Mouse (Mus musculus) intestine, embryonic 16.5 days (tissue): Measurements from ENCODE around the gene Clec18a. TPM values are rescaled to one million over a fixed set of nuclear protein-coding genes. Genes with fewer than 3 reads are reported as not detected.
"Not testable (repeated sequence)": the region's sequence is repeated elsewhere in the genome, so short reads cannot be mapped to it uniquely, and the experiment has no call there.

Experiments used
- ATAC-seq: fragments of 200-750 bp; cut with Nextera tagmentation; 2 replicates; pipeline ENCODE4 v1.8.0; 2017; ENCODE audit warnings: moderate TSS enrichment, moderate library complexity
- H3K27ac ChIP-seq: fragments of 300-500 bp; sonication (generic); 2 replicates; pipeline ENCODE4 v1.5.1; 2014; ENCODE audit warnings: mild to moderate bottlenecking, low read length
- H3K27me3 ChIP-seq: fragments of 300-500 bp; sonication (generic); replicated peaks from 2 replicates; pipeline ENCODE4 v1.6.1; 2014; ENCODE audit warnings: low read length, control low read depth, mixed read lengths; ENCODE audit not compliant: control insufficient read depth, insufficient read depth
- H3K36me3 ChIP-seq: fragments of 300-500 bp; sonication (generic); 2 replicates; pipeline ENCODE4 v1.6.1; 2014; ENCODE audit warnings: low read length, control low read depth; ENCODE audit not compliant: control insufficient read depth, insufficient read depth
- H3K4me1 ChIP-seq: fragments of 300-500 bp; sonication (generic); 2 replicates; pipeline ENCODE4 v1.6.1; 2014; ENCODE audit warnings: low read length, control low read depth, mixed read lengths; ENCODE audit not compliant: control insufficient read depth, insufficient read depth
- H3K4me2 ChIP-seq: fragments of 300-500 bp; sonication (generic); 2 replicates; pipeline ENCODE4 v1.6.1; 2014; ENCODE audit warnings: low read depth, low read length, control low read depth
- H3K4me3 ChIP-seq: fragments of 300-500 bp; sonication (generic); 2 replicates; pipeline ENCODE4 v1.5.1; 2014; ENCODE audit warnings: mild to moderate bottlenecking, low read length
- H3K9ac ChIP-seq: fragments of 300-500 bp; sonication (generic); 2 replicates; pipeline ENCODE4 v1.6.1; 2014; ENCODE audit warnings: low read depth, low read length
- H3K9me3 ChIP-seq: fragments of 300-500 bp; sonication (generic); 2 replicates; pipeline ENCODE4 v1.6.1; 2016; ENCODE audit warnings: low read length, control low read depth; ENCODE audit not compliant: control insufficient read depth
- WGBS: fragments of 180-500 bp; shearing (Covaris S2); extraction: QIAGEN DNeasy Blood & Tissue Kit; methylation state at CpG from one replicate; pipeline ENCODE4 v1.1.7; 2014; 5-methylcytosine and 5-hydroxymethylcytosine counted together
- polyA plus RNA-seq: library from polyadenylated mRNA; unstranded; fragments of >200 nt; fragmentation: Nextera tagmentation; extraction: Ambion mirVana; gene quantifications from 2 replicates; pipeline ENCODE4 v1.2.1, GENCODE M21; 2015

Clec18a gene
- polyA plus RNA-seq, 1 experiment from 2014 or later = 0.07 TPM

GRCm38 (mm10) chr8:111081580-111082258 lies 10.5 kb downstream of the Clec18a start:
- Histone ChIP-seq H3K27ac (no peak overlapping the region), H3K4me3 (no peak overlapping the region), H3K9ac (no peak overlapping the region), H3K4me1 (no peaks in the 10 kb centered on the region), H3K9me3 (no peaks in the 10 kb centered on the region), H3K36me3 (no peaks in the 10 kb centered on the region), H3K4me2 (no peak overlapping the region), H3K27me3 (no peaks in the 10 kb centered on the region)
- no peak for ATAC-seq
- WGBS = 52% methylated on average over 12 of the region's 12 CpGs

GRCm38 (mm10) chr8:111079861-111080271 lies 12.4 kb downstream of the Clec18a start:
- Histone ChIP-seq H3K36me3 (no peaks in the 10 kb centered on the region), H3K9me3 (no peaks in the 10 kb centered on the region), H3K9ac (0 out of 2 replicates have a peak overlapping the region, but pooled peaks have one; percentile 15), H3K4me3 (no peak overlapping the region), H3K4me2 (no peak overlapping the region), H3K4me1 (no peaks in the 10 kb centered on the region), H3K27ac (no peak overlapping the region), H3K27me3 (no peaks in the 10 kb centered on the region)
- WGBS = 17% methylated on average over 6 of the region's 6 CpGs
- peak; percentile 64 for ATAC-seq

GRCm38 (mm10) chr8:111079461-111079860 lies 12.8 kb downstream of the Clec18a start:
- Histone ChIP-seq H3K9ac (no peak overlapping the region), H3K4me1 (no peaks in the 10 kb centered on the region), H3K36me3 (no peaks in the 10 kb centered on the region), H3K27ac (no peak overlapping the region), H3K4me2 (no peak overlapping the region), H3K9me3 (no peaks in the 10 kb centered on the region), H3K27me3 (no peaks in the 10 kb centered on the region), H3K4me3 (no peak overlapping the region)
- 62% methylated on average over 5 of the region's 5 CpGs for WGBS
- ATAC-seq = peak; percentile 16; the same call in 1 of the 2 replicates

GRCm38 (mm10) chr8:111075926-111076325 lies 16.3 kb downstream of the Clec18a start:
- no peak for ATAC-seq
- no peak overlapping the region for H3K27ac ChIP-seq
- no peak overlapping the region for H3K4me3 ChIP-seq
- H3K4me1 ChIP-seq = no peaks in the 10 kb centered on the region
- H3K4me2 ChIP-seq = no peak overlapping the region
- no peaks in the 10 kb centered on the region for H3K36me3 ChIP-seq
- no peaks in the 10 kb centered on the region for H3K9me3 ChIP-seq
- no peaks in the 10 kb centered on the region for H3K27me3 ChIP-seq
- 77% methylated on average over 3 of the region's 3 CpGs for WGBS
- no peak overlapping the region for H3K9ac ChIP-seq

GRCm38 (mm10) chr8:111068660-111069059 lies 23.6 kb downstream of the Clec18a start:
- H3K27ac ChIP-seq, H3K27me3 ChIP-seq, H3K9ac ChIP-seq, H3K9me3 ChIP-seq, H3K4me2 ChIP-seq, H3K4me1 ChIP-seq, H3K36me3 ChIP-seq, ATAC-seq, H3K4me3 ChIP-seq: not testable (repeated sequence)
- WGBS = 94% methylated on average over 9 of the region's 9 CpGs

- H3K9me3 ChIP-seq = no peaks in the 10 kb centered on the region
- H3K4me1 ChIP-seq = no peaks in the 10 kb centered on the region
- no peak overlapping the region for H3K9ac ChIP-seq
- 28% methylated on average over 10 of the region's 10 CpGs for WGBS
- no peak for ATAC-seq
- no peak overlapping the region for H3K27ac ChIP-seq
- H3K27me3 ChIP-seq = no peaks in the 10 kb centered on the region
- no peak overlapping the region for H3K4me3 ChIP-seq
- H3K4me2 ChIP-seq = no peak overlapping the region
- H3K36me3 ChIP-seq = no peaks in the 10 kb centered on the region
These were observed 24.8 kb downstream of the Clec18a start for GRCm38 (mm10) chr8:111067439-111067838.

- Histone ChIP-seq H3K4me3 (no peak overlapping the region), H3K4me2 (no peak overlapping the region), H3K36me3 (no peaks in the 10 kb centered on the region), H3K27me3 (no peaks in the 10 kb centered on the region), H3K4me1 (peaks cover 5% of the 10 kb centered on the region), H3K9me3 (no peaks in the 10 kb centered on the region), H3K27ac (no peak overlapping the region), H3K9ac (no peak overlapping the region)
- 68% methylated on average over 4 of the region's 4 CpGs for WGBS
- no peak for ATAC-seq
These were observed 25.9 kb downstream of the Clec18a start for GRCm38 (mm10) chr8:111066308-111066707.

GRCm38 (mm10) chr8:111062893-111063292 lies 29.3 kb downstream of the Clec18a start:
- H3K9ac ChIP-seq = no peak overlapping the region
- H3K4me2 ChIP-seq = peak overlapping the region; percentile 90; the same call in 1 of the 2 replicates
- WGBS = 65% methylated on average over 2 of the region's 2 CpGs
- no peak overlapping the region for H3K27ac ChIP-seq
- H3K27me3 ChIP-seq = no peaks in the 10 kb centered on the region
- no peak for ATAC-seq
- peaks cover 32% of the 10 kb centered on the region for H3K4me1 ChIP-seq
- H3K36me3 ChIP-seq = no peaks in the 10 kb centered on the region
- no peaks in the 10 kb centered on the region for H3K9me3 ChIP-seq
- H3K4me3 ChIP-seq = no peak overlapping the region; the same call in 1 of the 2 replicates

GRCm38 (mm10) chr8:111062072-111062757 lies 30.0 kb downstream of the Clec18a start:
- peak; percentile 80 for ATAC-seq
- Histone ChIP-seq H3K9ac (peak overlapping the region; percentile 64), H3K36me3 (no peaks in the 10 kb centered on the region), H3K27me3 (no peaks in the 10 kb centered on the region), H3K4me3 (peak overlapping the region; percentile 71), H3K4me2 (peak overlapping the region; percentile 90), H3K9me3 (no peaks in the 10 kb centered on the region), H3K27ac (peak overlapping the region; percentile 31), H3K4me1 (peaks cover 38% of the 10 kb centered on the region)
- WGBS = under 1% methylated on average over 27 of the region's 27 CpGs
